In genomic region chr2:145846595-145846994, GRCm38 (mm10) we compare ENCODE assay signal across 22 mouse cellular contexts. TPM values are rescaled to one million over a fixed set of nuclear protein-coding genes. Genes with fewer than 3 reads are reported as not detected.
A peak's percentile ranks its signal among the peaks of the same experiment; 100 is the strongest.
DNase-seq lines count a peak whose midpoint lies in the region; ATAC-seq lines count a peak whose summit lies in the region.
"Had no signal": no experiment of that assay in that cellular context is flagged by ENCODE, and none has a peak within 500 bp of the region (broad histone marks: within the 10 kb centered on the region; RNA-seq: fewer than 3 reads in every experiment).

No protein-coding gene starts in this region.

- H3K9me3 ChIP-seq in embryonic facial prominence, embryonic 15.5 days (replicated peaks), result no peaks in the 10 kb centered on the region
- no peaks in the 10 kb centered on the region for H3K9me3 ChIP-seq in limb, embryonic 10.5 days (replicated peaks)
- H3K9me3 ChIP-seq in stomach, embryonic 15.5 days, result no peaks in the 10 kb centered on the region
- H3K9me3 ChIP-seq: forebrain, embryonic 12.5 days; forebrain, embryonic 15.5 days; hindbrain, embryonic 12.5 days; hindbrain, embryonic 15.5 days had no signal

- no peak overlapping the region for H3K4me2 ChIP-seq in embryonic facial prominence, embryonic 15.5 days (replicated peaks)
- H3K4me2 ChIP-seq in stomach, embryonic 15.5 days, result no peak overlapping the region
- H3K4me2 ChIP-seq: forebrain, embryonic 12.5 days; forebrain, embryonic 15.5 days; heart, embryonic 11.5 days; hindbrain, embryonic 12.5 days; hindbrain, embryonic 15.5 days had no signal

- no peak overlapping the region for H3K9ac ChIP-seq in embryonic facial prominence, embryonic 15.5 days
- no peak overlapping the region for H3K9ac ChIP-seq in stomach, embryonic 15.5 days
- H3K9ac ChIP-seq: forebrain, embryonic 12.5 days; forebrain, embryonic 15.5 days; hindbrain, embryonic 12.5 days; hindbrain, embryonic 15.5 days had no signal

- H3K4me1 ChIP-seq in embryonic facial prominence, embryonic 15.5 days, result peaks cover 27% of the 10 kb centered on the region
- peaks cover 30% of the 10 kb centered on the region for H3K4me1 ChIP-seq in limb, embryonic 10.5 days
- H3K4me1 ChIP-seq in stomach, embryonic 15.5 days, result peaks cover 9% of the 10 kb centered on the region; the same call in 1 of the 2 replicates
- H3K4me1 ChIP-seq: forebrain, embryonic 12.5 days; forebrain, embryonic 15.5 days; hindbrain, embryonic 15.5 days had no signal

- ATAC-seq in embryonic facial prominence, embryonic 15.5 days (ENCODE audit: insufficient number of reproducible peaks, low FRiP score, low TSS enrichment, low read depth), result no peak
- ATAC-seq in stomach, embryonic 15.5 days (ENCODE audit: insufficient read depth, low FRiP score, low read depth), result no peak
- no peak for ATAC-seq in frontal cortex, adult (ENCODE audit: low TSS enrichment)
- ATAC-seq: forebrain, embryonic 15.5 days had no signal

- H3K4me3 ChIP-seq in embryonic facial prominence, embryonic 15.5 days (replicated peaks), result no peak overlapping the region
- H3K4me3 ChIP-seq in limb, embryonic 10.5 days, result no peak overlapping the region
- H3K4me3 ChIP-seq in stomach, embryonic 15.5 days (replicated peaks), result no peak overlapping the region
- H3K4me3 ChIP-seq: erythroblast, embryonic 14.5 days; forebrain, embryonic 12.5 days; forebrain, embryonic 15.5 days; hindbrain, embryonic 12.5 days; hindbrain, embryonic 15.5 days had no signal

- DNase-seq in limb, embryonic 10.5 days (ENCODE audit: low spot score), result no peak
- no peak for DNase-seq in cerebellum, adult 18-20 months
- no peak for DNase-seq in thymus, postnatal 10 days (ENCODE audit: low spot score in 2 of 2)
- DNase-seq: adrenal gland, adult 2 months; adrenal gland, postnatal 14 days; cerebellum, adult 11 months; cerebellum, adult 8-10 months; cerebellum, postnatal 10 days; cerebellum, postnatal 36 days; embryo, embryonic 11 days; gastrocnemius, postnatal 10 days; gastrocnemius, postnatal 36 days; heart, adult 11 months had no signal

- 76% methylated on average over 3 of the region's 3 CpGs for WGBS in embryonic facial prominence, embryonic 15.5 days
- WGBS in limb, embryonic 10.5 days, result 82% methylated on average over 3 of the region's 3 CpGs
- 78% methylated on average over 3 of the region's 3 CpGs for WGBS in stomach, embryonic 15.5 days

- no peaks in the 10 kb centered on the region for H3K36me3 ChIP-seq in embryonic facial prominence, embryonic 15.5 days
- H3K36me3 ChIP-seq in limb, embryonic 10.5 days, result 0 out of 2 replicates have a peak, but pooled peaks cover 5% of the 10 kb centered on the region
- no peaks in the 10 kb centered on the region for H3K36me3 ChIP-seq in stomach, embryonic 15.5 days
- H3K36me3 ChIP-seq: forebrain, embryonic 12.5 days; forebrain, embryonic 15.5 days; hindbrain, embryonic 12.5 days had no signal

- no peaks in the 10 kb centered on the region for H3K27me3 ChIP-seq in embryonic facial prominence, embryonic 15.5 days
- H3K27me3 ChIP-seq in limb, embryonic 10.5 days (ENCODE audit: low read depth, poor library complexity, severe bottlenecking), result no peaks in the 10 kb centered on the region
- no peaks in the 10 kb centered on the region for H3K27me3 ChIP-seq in stomach, embryonic 15.5 days (replicated peaks)
- H3K27me3 ChIP-seq: forebrain, embryonic 12.5 days; forebrain, embryonic 15.5 days; hindbrain, embryonic 12.5 days; hindbrain, embryonic 15.5 days had no signal

- peak overlapping the region; percentile 45; the same call in 1 of the 2 replicates for H3K27ac ChIP-seq in embryonic facial prominence, embryonic 15.5 days (replicated peaks)
- H3K27ac ChIP-seq in limb, embryonic 10.5 days, result 0 out of 2 replicates have a peak overlapping the region, but pooled peaks have one; percentile 19
- peak overlapping the region; percentile 28; the same call in 1 of the 2 replicates for H3K27ac ChIP-seq in stomach, embryonic 15.5 days
- H3K27ac ChIP-seq: forebrain, embryonic 12.5 days; forebrain, embryonic 15.5 days; hindbrain, embryonic 12.5 days; hindbrain, embryonic 15.5 days had no signal

RNA-seq across cellular contexts. Expression of gene Naa20, which starts 55.3 kb away (rescaled TPM):
- 151 and 160 TPM in 2 replicates for polyA plus RNA-seq in embryonic facial prominence, embryonic 15.5 days (2015; fragmentation: Nextera tagmentation; extraction: Ambion mirVana)
- 152 and 153 TPM in 2 replicates for polyA plus RNA-seq in limb, embryonic 10.5 days (2016; fragmentation: Nextera tagmentation; extraction: Ambion mirVana)
- 153 and 164 TPM in 2 replicates for polyA plus RNA-seq in stomach, embryonic 15.5 days (2015; fragmentation: Nextera tagmentation; extraction: Ambion mirVana)
